Mouse (Mus musculus): ENCODE measurements around the gene Pick1.
"Not testable (repeated sequence)": the region's sequence is repeated elsewhere in the genome, so short reads cannot be mapped to it uniquely, and the experiment has no call there.

Gene Pick1

GRCm38 (mm10) chr15:79225780-79226179 lies 3.2 kb upstream of the Pick1 start:
- not testable (repeated sequence) for DNase-seq (ENCODE audit: low read depth, low spot score)

- no peak for DNase-seq (ENCODE audit: low read depth, low spot score)
Observed at GRCm38 (mm10) chr15:79235268-79235667, 6.3 kb downstream of the Pick1 start.

- DNase-seq (ENCODE audit: low read depth, low spot score) = no peak
Observed at GRCm38 (mm10) chr15:79238036-79238435, 9.1 kb downstream of the Pick1 start.

- no peak for DNase-seq (ENCODE audit: low read depth, low spot score)
Observed at GRCm38 (mm10) chr15:79242574-79243233, 13.7 kb downstream of the Pick1 start.

GRCm38 (mm10) chr15:79243234-79244042 lies 14.5 kb downstream of the Pick1 start:
- peak; percentile 96 for DNase-seq (ENCODE audit: low read depth, low spot score)

- DNase-seq (ENCODE audit: low read depth, low spot score) = no peak
Observed at GRCm38 (mm10) chr15:79244071-79244893, 15.3 kb downstream of the Pick1 start.

GRCm38 (mm10) chr15:79245321-79245720 lies 16.3 kb downstream of the Pick1 start:
- DNase-seq (ENCODE audit: low read depth, low spot score) = no peak

GRCm38 (mm10) chr15:79250236-79250635 lies 21.3 kb downstream of the Pick1 start:
- DNase-seq (ENCODE audit: low read depth, low spot score) = no peak

- DNase-seq (ENCODE audit: low read depth, low spot score) = no peak
Observed at GRCm38 (mm10) chr15:79251168-79251567, 22.2 kb downstream of the Pick1 start.

- DNase-seq (ENCODE audit: low read depth, low spot score) = peak; percentile 28
Observed at GRCm38 (mm10) chr15:79251781-79252491, 23.0 kb downstream of the Pick1 start.

- DNase-seq (ENCODE audit: low read depth, low spot score) = peak; percentile 10
Observed at GRCm38 (mm10) chr15:79252580-79252979, 23.6 kb downstream of the Pick1 start.

- DNase-seq (ENCODE audit: low read depth, low spot score) = no peak
Observed at GRCm38 (mm10) chr15:79254661-79255060, 25.7 kb downstream of the Pick1 start, which contains the start of gene Slc16a8. Gene Slc16a8, minus strand, starts transcription at chr15:79254761.

GRCm38 (mm10) chr15:79258521-79258920 lies 29.5 kb downstream of the Pick1 start:
- no peak for DNase-seq (ENCODE audit: low read depth, low spot score)

- DNase-seq (ENCODE audit: low read depth, low spot score) = peak; percentile 12
Observed at GRCm38 (mm10) chr15:79261095-79261725, 32.2 kb downstream of the Pick1 start.

- DNase-seq (ENCODE audit: low read depth, low spot score) = no peak
Observed at GRCm38 (mm10) chr15:79261757-79262156, 32.8 kb downstream of the Pick1 start.

GRCm38 (mm10) chr15:79262375-79262774 lies 33.4 kb downstream of the Pick1 start:
- peak; percentile 41 for DNase-seq (ENCODE audit: low read depth, low spot score)

GRCm38 (mm10) chr15:79262786-79263309 lies 33.9 kb downstream of the Pick1 start:
- DNase-seq (ENCODE audit: low read depth, low spot score) = no peak

- no peak for DNase-seq (ENCODE audit: low read depth, low spot score)
Observed at GRCm38 (mm10) chr15:79263726-79264125, 34.8 kb downstream of the Pick1 start.

GRCm38 (mm10) chr15:79265384-79265783 lies 36.4 kb downstream of the Pick1 start:
- no peak for DNase-seq (ENCODE audit: low read depth, low spot score)

GRCm38 (mm10) chr15:79268521-79268920 lies 39.5 kb downstream of the Pick1 start:
- no peak for DNase-seq (ENCODE audit: low read depth, low spot score)
